Mouse (Mus musculus) urinary bladder, postnatal 10 days (tissue): ENCODE data around the gene Park7.
A peak's percentile ranks its signal among the peaks of the same experiment; 100 is the strongest.

Experiments used
- DNase-seq: peaks from one replicate; pipeline ENCODE4 v3.0.0; 2022; ENCODE audit warnings: low spot score

Park7 gene

DNA sequence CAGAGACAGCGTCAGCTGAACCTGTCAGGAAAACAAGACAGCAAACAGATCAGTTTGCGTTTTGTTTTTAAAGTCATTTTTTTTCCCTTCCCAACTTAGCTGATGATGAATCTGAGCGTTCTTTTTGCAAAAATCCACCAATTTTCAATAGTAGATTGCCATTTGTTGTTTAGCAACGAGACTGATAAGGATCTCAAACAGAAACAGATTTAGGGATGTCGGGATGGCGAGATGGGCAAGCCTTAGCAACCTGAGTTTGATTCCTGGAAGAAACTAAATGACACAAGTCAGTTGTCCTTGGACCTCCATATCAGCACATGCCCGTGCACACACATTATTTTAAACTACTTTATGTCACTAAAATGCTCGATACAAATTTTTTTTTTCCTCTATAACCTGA, 41.6 kb downstream of the Park7 start:
- DNase-seq = no peak

DNA sequence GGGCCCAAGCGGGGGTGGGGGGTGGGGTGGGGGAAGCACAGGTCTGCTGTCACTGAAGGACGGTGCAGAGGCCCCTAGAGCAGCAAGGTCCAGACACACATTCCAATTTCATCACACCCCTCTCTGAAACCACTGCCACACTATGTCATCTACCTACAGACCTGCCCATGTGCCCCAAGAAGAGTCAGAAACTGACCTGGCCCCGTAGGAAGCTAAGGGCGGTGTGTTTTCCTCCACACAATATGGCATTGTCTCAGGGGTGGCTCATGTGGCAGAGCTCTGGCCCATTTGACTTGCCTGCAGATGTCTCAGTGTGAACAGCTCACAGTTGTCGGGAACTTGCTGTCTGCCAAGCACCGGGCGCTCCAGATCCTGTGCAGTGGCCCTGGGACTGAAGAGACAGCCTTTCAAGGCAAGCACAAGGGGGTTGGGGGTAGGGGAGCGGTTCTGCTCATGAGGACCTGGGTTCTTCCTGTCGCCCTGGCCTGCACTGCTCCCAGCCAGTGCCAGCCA, 42.0 kb downstream of the Park7 start:
- no peak for DNase-seq

DNA sequence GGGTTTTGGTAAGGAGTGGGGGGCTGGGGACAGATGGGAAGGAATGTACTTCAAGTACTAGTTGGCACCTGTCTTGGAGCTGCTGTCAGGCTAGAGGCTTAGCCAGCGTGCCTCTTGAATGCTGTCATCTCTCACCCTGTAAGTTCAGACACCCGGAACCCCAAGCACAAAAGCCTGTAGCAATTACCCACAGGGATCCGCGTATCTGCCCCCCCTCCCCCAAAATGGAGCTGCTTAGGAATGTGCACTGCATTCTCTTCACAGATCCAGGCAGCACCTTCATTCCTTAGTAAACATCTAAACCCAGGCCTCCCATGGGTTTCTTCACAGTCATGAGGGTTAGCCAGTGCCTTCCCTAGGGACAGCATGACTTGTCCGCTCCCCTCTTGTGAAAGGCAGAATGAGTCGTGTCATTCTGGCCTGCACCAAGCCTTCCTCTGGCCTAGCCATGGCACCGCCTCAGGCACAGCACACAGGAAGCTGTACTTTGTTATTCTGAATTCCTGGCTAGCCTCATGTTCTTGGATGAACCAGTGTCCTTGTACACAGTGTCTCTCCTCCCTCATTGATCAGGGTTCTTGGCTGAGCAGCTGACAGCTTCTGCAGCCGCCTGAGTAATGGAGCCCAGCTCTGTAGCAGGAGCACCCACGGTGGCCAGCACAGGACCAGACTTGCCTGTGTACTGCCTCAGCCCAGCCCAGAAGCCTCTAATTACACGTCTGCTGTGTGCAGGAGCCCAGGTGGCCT, 42.7 kb downstream of the Park7 start:
- no peak for DNase-seq

DNA sequence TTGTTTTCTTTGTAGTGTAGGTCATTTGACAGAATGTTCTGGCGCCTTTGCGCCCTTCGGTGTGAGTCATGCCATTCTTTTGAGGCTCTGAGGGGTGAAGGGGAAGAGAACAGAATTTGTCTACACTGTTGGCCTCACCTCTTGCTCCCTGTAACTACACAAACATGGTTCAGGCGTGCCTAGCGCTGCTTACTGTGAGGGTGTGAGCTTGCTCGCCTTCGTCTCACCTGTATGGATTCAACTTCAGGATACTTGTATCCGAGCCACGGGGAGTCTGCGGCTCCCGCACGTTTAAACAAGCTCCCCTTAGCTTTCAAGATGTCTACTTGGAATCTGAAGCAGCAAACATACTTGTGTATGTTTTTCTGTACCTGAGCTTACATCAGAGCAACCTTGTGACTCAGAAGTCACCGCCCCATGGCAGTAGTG, 43.3 kb downstream of the Park7 start:
- DNase-seq = no peak

DNA sequence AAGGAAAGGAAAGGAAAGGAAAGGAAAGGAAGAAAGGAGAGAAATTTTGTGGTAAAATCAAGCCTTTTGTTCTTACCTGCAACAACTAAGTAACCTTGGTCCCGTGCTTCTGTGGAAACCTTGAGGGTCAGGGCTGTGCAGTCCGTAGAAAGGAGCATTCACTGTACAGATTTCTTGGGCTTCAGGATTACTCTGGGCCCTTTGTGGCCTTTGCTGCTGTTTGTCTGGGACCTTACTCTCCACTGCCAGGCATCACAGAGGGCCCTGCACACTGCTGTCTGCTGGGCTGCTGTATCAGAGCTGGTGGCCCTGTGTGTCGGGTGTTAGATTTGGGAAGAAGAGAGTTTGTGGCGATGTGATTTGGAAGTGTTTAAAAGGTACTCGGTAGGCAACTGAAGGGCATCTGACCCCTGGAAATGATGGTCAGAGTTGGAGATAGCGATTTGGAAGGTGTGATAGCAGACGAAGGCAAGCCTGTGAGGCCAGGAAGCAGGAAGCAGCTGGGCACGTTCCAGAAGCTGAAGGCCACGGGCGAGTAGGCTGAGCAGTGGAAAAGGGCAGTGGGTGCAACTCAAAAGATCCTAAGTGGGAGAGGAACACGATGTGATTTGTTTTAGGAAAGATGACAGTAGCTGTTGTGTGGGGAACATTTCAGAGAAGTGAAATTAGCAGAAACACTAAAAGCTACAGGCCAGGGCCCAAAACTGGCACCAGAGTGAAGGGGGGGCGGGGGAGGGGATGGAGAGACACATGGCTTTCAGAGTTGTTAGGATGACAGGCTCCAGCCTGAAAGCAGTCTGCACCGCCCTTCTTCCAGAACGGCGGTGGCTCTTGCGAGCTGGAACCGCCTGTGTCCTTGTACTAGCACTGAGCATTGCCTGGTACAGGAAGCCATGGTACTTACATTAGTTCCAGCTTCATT, 44.7 kb downstream of the Park7 start:
- DNase-seq = no peak

DNA sequence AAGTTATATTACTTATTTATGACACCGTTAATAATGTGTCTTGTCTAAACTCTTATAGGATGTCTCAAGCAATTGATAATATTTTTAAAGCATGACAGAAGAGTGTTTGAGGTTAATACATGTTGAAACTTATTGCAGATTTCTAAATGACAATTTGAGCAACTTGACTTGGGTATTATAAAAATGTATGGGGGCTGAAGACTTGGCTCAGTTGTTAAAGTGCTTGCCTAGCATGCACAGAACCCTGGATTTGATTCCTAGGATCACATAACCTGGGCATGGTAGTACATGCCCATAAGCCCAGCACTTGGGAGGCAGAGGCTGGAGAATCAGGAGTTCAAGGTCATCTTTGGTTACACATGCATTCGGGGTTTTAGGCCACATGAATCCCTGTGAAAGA, 45.4 kb downstream of the Park7 start:
- no peak for DNase-seq

DNA sequence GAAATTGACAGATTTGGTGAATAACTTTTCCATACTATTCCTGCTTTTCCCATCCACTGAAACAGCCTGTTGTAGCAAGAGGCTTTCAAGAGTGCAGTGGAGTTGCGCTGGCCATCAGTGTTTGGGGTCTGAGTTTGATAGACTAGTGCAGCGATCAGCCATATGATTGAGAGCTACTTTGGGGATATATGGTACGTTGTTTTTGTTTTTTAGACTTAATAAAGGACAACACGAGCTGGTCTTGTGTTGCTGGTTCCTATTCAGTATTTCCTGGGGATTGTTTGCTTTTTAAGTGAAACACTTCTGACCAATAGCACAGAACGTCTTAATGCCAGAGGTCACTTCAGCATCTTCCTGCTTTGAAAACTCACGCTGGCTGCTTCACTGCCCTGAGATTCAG, 46.1 kb downstream of the Park7 start:
- no peak for DNase-seq

DNA sequence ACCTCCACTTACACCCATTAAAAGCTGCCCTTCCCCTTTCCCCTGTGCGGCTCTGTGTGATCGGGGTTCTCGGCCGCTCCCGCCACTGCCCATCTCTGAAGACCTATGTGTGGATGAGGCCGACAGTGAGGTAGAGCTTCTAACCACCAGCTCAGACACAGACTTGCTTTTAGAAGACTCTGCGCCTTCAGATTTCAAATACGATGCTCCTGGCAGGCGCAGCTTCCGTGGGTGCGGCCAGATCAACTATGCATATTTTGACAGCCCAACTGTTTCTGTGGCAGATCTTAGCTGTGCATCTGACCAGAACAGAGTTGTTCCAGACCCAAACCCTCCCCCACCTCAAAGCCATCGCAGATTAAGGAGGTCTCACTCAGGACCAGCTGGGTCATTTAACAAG, 47.7 kb downstream of the Park7 start:
- no peak for DNase-seq

DNA sequence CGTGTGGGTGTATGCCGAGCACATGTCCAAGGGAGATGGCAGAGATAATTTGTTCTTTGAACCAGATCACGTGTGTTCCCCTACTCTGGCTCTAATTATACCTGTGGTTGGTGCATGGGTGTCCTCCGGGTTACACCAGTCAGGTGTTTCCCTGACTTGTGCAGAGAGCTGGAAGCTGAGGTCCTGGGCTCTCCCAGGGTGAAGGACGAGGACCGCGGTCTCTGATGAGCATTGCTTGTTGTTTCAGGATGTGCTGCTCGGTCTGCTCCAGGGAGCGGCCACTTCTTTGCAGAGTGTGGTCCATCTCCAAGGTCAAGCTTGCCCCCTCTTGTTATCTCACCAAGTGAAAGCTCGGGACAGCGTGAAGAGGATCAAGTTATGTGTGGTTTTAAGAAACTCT, 48.2 kb downstream of the Park7 start:
- DNase-seq = no peak

DNA sequence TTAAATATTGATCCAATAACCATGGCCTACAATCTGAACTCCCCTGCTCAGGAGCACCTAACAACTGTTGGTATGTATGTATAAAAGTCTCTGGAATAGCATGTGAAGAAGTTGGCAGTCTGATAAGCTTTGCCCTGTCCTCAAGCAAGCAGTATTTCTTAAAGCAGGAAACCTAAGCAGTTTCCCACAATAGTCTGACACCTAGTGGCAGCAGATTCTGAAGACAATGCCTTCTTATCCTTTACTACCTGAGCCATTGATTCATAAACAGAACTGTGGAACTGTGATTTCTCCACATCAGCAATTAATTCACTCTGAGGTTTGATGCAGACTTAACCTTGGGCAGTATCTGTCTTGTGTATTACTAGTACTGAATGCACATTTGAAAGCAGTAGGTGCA, 48.9 kb downstream of the Park7 start:
- no peak for DNase-seq

DNA sequence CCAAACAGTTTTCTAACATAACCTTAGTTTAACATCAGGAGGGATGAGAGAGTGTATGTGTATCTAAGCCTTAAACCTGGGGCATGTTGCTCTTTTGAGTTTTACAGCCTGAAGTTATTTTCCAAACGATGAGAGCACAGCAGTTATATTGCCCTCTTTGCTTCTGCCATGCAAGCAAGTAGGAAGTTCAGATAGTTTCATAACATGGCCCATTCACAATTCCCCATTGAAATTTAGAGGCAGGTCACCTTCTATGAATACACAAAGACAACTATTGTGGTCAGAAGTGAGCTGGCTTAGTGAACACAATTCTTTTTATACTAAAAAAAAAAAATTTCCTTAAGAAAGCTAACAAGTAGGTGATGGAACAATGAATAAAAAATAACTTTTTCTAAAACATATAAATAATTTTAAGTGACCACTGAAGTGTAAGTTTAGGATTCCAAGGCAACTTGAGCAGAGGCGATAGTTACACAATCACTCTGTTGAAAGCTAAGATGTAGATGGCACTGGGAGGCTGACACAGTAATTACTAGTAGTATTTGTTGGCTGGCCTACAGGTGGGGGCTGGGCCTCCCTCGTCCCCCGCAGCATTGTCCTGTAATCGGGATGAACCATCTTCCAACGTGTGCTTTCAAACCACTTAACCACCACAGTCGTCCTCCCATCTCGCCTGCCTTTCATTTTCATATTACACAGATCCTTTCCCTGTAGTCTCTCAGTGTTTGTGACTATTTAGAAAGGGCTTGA, 51.4 kb downstream of the Park7 start:
- no peak for DNase-seq

DNA sequence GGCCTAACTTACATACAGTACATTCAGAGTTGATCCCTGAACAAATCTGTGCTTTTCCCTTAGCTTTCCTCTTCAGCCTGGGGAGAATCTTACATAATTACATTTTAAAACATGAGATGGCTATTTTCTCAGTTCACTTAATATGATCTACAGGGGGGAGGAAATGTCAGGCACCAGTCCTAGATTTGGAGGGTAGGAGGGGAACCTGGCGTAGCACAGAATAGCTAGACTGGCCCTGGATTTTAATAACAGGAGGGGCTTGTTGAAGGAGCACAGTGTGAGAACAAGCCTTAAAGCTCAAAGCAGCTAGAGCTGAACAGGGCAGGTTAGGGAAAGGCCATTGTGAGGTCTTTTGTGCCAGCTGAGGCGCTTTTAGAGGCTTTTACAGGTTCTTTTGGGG, 53.1 kb downstream of the Park7 start:
- no peak for DNase-seq

DNA sequence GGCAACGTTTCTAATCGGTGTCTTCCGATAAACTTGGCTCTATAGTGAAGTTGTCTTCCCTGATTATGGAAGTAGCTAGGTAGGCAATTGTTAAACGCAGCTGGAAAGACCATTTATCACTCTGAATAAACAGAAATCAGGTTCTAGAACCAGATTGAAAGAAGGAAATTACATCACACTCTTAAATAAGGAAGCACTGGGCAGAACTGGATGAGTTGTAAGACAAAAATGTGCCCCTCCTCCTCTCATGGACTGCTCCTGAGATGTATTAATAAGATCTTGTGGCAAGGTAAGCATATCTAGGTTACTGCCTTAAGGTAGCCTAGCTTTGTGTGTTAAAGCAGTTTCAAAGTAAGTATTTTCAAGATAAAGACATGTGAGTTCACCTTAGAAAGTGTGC, 53.7 kb downstream of the Park7 start:
- no peak for DNase-seq

DNA sequence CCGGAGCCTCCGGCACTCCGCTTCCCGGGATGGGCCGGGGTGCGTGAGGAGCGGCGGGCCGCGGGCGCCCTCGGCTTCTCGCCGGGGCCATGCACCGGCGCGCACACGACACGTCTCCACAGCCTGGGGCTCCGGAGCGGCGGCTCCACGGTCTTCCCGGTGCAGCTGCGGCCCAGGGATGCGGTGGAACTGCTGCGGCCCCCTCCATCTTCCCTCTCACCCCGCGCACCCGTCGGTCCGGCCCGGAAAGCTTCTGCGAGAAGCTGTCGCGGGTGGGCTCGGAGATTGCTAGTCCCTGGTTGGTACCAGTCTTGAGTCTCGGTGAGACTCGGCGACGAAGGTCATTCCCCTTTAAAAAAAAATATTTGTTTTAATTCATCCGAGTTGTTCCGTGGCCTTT, 58.9 kb downstream of the Park7 start:
- no peak for DNase-seq

DNA sequence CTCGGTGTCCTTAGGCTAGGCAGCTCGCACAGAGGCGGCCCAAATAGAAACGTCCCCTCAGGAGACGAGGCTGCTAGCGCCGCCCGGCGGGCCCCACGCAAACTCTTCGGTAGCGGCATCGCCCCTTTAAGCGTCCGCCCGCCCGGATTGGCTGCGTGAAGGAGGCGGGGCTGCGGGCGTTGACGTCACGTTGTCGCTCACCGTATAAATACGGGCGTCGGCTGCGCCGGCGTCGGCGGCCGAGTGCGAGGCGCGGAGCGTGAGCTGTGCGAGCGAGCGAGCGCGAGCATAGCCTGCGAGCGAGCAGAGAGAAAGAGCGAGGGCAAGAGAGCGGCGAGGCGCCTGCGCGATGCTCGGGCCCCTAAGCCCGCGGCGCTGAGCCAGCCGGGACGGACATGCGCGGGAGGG, 59.4 kb downstream of the Park7 start:
- peak; percentile 95 for DNase-seq

DNA sequence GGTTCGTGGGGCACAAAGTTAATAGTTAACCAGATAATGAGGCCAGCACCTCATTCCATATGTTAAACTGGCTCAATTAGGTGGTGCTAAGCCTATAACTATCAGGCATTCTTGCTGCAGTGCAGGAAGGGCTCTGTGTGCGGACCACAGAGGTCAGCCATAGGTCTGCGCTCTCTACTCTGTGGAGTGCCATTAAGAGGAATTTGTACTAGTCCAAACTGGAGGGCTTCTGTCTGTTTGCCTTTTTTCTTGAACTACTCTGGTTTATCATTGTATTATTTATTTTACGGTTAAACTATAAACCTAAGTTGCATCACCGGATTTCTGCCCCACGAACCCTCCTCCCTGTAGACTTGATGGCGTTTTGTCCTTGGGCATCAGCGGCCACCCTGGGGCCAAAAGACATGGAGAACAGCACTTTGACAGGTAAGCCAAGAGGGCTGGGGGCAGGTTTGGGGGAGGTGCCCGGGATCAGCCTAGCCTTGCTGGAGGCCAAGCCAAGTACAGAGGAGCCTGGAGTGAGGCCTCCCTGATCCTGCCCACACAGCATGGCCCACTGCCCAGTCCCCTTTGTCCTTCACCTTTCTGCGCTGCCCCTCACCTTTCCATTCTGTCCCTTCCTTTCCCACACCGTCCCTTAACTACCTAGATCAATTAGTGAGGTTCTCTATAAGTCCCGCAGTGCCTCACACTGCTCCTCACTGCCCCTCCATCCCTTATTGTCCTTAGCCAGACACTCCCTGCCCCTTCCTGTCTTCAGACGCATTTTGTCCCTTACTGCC, 60.4 kb downstream of the Park7 start, which contains the start of gene Errfi1:
Errfi1 (plus strand) TSS at position 240 of the 782 bp plus-strand sequence.
- DNase-seq = no peak

DNA sequence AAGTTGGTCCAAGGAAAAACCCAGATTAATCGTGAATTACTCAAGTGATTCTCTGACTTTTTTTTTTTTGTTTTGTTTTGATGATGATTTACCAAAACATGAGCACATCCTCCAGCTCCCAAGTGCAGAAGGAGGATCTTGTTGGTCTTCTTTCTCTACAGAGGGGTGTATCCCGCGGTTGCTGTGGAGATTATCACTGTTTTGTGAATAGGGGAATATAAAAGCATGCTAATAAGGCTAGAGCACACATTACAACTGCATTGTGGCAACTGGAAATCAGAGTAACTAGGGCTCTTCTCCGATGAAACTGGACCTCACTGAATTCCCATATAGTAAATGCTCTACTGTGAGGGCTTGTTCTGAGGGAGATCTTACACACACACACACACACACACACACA, 61.8 kb downstream of the Park7 start:
- no peak for DNase-seq

DNA sequence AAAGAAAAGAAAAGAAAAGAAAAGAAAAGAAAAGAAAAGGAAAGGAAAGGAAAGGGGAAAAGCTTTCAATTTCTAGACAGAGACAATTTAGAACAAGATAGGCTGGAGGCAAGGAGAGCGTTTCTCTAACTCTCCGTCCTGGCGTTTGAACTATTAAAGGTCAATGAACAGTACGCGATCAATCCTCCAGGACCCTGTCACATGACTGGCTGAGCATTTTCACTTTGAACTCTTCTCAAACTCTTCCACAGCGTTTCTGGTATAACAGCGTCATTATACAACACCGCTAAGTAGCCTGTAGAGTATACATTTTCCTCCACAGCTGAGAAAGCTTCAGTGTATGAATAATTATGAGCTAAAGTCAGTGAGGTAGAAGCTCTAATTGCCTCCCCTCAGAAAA, 62.2 kb downstream of the Park7 start:
- no peak for DNase-seq

DNA sequence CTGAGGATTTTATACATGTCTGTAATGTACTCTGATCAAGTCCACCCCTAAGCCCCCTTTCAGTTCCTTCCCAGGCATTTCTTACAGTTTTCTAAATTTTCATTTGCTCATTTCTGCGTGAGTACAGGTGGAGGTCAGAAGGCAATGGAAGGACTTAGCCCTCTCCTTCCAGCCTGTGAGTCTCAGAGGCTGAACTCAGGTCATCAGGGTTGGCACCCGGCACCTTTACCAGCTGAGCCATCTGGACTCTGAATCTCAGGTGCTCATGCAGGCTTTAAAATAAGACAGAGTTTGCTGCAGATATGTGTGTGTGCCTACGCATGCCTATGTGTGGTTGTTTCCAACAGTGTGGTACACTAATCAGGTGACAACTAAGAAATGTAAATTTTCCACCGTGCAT, 63.3 kb downstream of the Park7 start:
- DNase-seq = no peak

DNA sequence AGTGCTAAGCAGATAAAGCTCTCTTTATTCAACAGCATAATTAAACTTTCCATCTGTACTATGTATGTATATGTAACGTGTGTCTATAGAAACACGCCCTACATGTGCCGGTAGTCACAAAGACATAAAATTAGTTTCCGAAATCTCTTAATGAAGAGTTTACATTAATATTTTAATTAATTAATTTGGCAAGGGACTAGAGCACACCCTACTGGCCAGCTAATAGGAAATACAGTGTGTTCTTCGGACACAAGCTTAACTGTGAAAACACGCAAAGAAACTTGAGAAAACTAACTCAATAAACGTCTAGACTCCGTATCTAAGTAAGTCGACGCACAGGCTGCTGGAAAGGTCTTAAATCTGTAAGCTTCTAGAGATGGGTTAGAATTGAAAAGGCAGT, 64.3 kb downstream of the Park7 start:
- no peak for DNase-seq
